Mouse (Mus musculus): Measurements from ENCODE around the gene Asb2. TPM values are rescaled to one million over a fixed set of nuclear protein-coding genes. Genes with fewer than 3 reads are reported as not detected.

Gene Asb2
- total RNA-seq, 2 experiments from 2014 or later = 0.10 TPM; not detected in 1

- ATAC-seq (replicated peaks; ENCODE audit: poor library complexity) = peak; percentile 90
Observed at GRCm38 (mm10) chr12:103325156-103325857, 30.5 kb downstream of the Asb2 start.

GRCm38 (mm10) chr12:103322801-103323200 lies 33.0 kb downstream of the Asb2 start:
- peak; percentile 60 for ATAC-seq (replicated peaks; ENCODE audit: poor library complexity)

DNA sequence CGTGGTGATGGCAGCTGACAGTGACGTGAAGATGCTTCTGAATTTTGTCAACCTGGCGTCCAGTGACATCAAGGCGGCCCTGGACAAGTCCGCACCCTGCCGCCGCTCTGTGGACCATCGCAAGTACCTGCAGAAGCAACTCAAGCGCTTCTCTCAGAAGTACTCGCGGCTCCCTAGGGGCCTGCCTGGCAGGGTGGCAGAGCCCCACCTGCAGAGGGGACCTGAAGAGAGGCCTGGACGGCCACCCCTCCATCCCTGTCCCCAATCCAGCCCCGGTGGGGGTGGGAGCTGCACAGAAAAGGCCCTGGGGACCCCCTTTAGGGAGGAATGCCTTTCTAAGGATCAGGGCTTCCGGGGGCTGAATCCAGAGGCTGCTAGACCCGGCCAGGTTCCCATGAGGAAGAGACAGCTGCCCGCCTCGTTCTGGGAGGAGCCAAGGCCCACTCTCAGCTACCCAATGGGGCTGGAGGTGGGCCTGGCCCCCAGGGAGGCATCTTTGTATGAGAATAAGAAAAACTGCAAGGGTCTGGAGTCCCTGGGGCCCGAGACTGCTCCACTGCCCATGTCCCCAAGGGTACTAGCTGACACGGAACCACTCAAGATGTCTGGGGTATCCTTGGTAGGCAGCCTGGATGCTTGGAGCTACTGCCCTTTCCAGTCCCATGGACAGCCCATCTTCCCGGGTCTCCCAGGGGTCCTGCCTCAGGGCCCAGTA lies 39.8 kb downstream of the Asb2 start:
- no peak for ATAC-seq (replicated peaks; ENCODE audit: poor library complexity)

- no peak for ATAC-seq (replicated peaks; ENCODE audit: poor library complexity)
Observed at GRCm38 (mm10) chr12:103314640-103315361, 41.0 kb downstream of the Asb2 start.

DNA sequence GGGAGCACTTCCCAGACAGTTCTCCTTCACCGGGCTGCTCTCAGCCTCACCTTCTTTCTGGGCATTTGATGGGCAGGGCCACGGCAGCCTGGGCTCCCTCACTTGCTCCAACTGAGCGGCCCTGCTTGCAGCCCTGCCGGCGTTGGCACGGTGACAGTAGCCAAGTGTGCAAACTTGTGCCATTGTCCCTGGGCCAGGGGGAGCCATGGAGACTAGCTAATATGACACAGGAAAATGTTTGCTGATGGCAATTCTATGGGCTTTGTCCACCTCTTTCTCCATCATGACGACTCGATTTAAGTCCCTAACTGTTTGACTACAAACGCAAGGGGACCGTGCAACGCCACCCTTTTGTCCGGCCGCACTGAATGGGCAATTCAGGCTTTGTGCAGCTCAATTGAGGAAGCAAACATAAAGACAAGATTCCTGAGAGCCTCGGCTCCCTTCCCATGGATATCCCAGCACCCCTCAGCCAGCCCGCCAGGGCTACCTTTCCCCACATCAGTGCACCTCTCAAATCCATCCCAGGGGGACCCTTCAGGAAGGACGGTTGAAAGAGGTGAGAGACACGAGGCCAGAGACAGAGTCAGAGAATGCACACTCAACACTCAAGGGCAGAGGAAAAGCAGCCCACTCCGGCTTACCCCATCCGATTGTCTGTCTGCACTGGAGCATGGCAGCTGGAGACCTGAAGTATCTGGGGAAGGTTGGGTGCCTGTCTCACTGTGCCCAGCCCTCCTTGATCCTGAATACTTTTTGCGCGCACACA lies 41.7 kb downstream of the Asb2 start:
- ATAC-seq (replicated peaks; ENCODE audit: poor library complexity) = no peak

DNA sequence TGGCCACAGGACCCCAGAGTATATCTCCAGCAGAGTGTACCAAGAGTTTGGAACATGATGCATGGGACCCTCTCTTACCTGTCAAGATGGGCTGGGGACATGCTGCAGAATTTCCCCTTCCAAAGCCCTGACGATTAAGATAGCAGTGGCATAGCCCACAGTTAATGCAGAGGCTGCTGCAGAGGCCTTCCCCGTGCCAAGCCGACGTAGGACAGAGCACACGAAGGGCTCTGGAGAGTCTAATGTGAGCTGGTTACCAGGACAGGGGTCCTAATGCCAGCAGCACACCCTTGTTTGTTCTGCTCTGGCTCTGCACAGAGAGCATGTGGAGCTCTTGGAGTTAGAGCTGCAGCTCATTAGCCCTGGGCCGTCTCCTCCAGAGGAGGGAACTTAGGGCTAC lies 42.5 kb downstream of the Asb2 start:
- no peak for ATAC-seq (replicated peaks; ENCODE audit: poor library complexity)

GRCm38 (mm10) chr12:103311921-103312320 lies 43.9 kb downstream of the Asb2 start:
- ATAC-seq (replicated peaks; ENCODE audit: poor library complexity) = 0 out of 2 replicates have a peak, but pooled peaks have one; percentile 45

DNA sequence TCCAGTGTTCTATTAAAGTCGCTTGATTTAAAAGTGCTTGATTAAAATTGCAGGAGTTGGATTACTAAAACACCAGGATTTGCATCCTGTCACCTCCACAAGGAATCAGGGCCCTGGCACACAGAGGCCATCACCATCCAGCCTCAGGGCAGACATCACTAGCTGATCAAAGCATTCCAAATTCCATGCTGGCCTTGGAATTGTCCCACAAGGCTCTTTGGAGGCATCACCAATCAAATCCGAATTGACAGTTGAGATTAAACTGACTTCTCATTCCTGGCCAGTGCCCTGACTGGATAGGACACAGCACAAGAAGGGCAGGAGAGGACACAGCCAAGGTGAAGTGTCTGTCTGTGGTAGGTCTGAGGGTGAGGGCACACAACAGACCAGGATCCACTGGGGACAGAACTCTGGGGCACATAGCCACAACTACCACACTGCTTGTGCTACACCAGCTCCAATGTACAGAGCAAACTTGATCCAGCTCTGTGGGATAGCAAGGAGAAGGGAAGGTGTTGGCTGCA lies 45.0 kb downstream of the Asb2 start, which contains the start of gene Fam181a:
TSS of gene Fam181a (plus strand) at position 232 of the 524 bp plus-strand sequence.
- ATAC-seq (replicated peaks; ENCODE audit: poor library complexity) = no peak

DNA sequence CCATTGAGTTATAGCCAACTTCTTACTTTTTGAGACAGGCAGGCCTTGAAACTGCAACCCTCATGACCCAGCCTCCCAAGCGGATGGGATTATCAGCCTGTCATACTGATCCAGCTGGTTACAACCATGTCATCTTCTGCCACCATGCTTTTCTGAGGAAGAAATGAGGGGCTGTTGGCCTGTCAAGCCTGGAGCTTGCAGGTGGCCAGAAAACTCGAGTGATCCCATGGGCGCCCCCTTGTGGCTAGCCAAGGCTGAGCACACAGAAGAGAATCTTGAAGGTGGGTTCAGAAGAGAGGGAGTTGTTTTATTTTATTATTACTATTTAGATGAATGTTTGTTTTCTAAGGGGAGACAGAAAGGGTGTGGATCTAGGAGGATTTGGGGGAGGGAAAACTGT lies 49.1 kb downstream of the Asb2 start:
- ATAC-seq (replicated peaks; ENCODE audit: poor library complexity) = peak; percentile 82

DNA sequence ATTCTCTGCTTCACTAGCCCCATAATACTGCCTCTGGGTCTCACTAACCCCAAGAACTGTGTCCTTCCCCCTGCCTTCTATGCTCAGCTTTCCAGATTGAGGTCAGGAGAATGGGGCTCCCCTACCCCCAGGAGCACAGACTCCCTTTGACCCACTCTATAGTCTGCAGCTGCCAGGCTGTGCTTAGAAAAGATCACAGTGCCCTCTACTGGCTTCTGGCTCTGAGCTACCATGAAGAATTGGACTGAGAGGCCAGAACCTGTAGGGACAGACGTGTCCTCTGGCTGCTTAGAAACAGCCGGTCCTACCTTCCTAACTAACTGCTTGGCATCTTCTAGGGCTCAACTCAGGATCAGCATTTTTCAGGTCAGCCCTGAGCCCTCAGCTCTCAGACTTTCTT lies 49.6 kb downstream of the Asb2 start:
- ATAC-seq (replicated peaks; ENCODE audit: poor library complexity) = no peak

DNA sequence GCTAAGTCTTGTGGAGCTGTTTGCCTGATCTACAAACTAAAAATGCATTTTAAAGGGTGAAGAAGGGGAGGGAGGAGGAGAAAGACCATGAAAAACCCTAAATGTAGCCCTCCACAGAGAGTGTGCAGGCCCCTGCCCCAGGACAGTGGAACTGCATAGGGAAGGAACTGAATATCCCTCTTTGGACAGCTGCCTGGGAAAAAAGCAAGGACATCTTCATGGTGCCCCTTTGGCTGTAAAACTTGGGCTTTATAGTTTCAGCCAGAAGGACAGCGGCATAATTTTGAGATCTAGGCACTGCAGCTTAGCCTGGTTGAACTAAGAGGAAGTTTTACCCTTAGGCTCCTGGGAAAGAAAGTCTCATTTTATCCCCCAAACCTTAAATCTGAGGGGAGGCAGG lies 52.8 kb downstream of the Asb2 start:
- no peak for ATAC-seq (replicated peaks; ENCODE audit: poor library complexity)

DNA sequence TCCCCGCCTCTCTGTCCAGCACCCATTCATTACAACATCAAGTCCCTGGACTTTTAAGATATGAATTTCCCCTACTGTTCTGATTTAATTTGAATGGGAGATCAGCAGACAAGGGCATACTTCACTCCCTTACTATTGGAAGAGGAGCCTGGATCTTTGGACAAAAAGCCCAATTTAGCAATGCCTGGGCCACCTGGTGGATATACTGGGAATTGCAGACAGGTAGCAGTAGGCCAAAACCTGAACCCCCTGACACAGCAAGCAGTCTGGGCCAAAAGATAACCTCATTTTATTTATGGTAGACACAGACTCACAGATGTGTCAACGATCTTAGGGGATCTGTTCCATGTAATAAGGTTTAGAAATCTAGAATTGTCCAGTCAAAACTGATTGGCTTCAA lies 54.2 kb downstream of the Asb2 start:
- ATAC-seq (replicated peaks; ENCODE audit: poor library complexity) = peak; percentile 57

DNA sequence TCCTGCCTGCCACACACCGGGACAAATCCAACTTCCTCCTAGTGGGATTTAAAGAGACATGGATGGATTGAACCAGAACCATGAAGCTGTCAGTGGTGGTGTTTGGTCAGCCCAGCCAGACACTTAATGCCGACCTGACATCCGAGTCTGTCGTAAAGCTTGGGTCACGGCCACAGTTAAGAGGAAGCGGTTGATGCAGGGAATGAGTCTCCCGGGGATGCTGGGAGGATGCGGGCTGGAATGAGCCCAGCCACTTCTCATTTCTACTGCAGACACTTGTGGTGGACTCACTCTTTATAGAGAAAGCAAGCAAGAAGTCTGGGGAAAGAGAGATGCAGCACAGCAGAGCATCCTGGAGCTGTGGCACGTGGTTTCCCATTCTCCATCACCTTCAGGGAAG lies 55.3 kb downstream of the Asb2 start:
- ATAC-seq (replicated peaks; ENCODE audit: poor library complexity) = peak; percentile 62

DNA sequence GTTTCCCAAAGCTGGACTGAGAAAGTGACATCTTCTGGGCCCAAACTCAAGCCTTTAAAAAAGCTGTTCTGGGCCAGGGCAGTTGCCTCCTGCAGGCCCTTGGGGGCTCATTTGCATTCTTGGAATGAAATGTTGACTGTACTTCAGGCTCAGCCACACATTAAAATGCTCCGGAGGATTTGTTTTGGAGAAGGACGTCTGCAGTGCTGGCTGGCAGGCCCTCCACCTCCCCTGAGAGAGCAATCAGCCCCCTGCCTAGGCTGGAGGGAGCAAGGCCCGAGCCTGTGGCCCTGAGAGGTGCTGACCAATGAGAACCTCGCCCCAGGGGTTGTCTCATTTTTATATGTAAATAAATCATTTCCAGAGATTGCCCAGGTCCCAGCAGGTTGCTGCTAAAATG lies 59.5 kb downstream of the Asb2 start:
- ATAC-seq (replicated peaks; ENCODE audit: poor library complexity) = no peak

GRCm38 (mm10) chr12:103292366-103292765 lies 63.4 kb downstream of the Asb2 start:
- no peak for ATAC-seq (replicated peaks; ENCODE audit: poor library complexity)

GRCm38 (mm10) chr12:103287276-103287675 lies 68.5 kb downstream of the Asb2 start:
- ATAC-seq (replicated peaks; ENCODE audit: poor library complexity) = no peak

DNA sequence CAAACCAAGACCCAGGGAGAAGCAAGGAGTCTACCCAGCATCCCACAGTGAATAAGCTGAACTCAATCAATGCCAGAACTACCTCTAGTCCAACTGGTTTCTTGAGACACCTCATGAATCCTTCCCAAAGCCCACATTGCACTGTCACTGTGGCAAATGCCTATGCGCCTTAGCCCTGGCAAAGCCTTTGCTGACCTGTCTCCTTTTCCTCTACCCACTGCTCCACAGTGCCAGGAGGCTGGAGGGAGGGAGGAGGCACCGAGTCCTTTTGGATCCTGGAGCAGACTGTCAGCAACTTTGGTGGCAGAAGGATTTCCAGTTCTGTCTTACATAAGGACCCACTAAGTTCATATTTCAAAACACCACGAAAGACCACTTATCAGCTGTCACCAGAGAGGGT lies 72.4 kb downstream of the Asb2 start:
- ATAC-seq (replicated peaks; ENCODE audit: poor library complexity) = no peak

GRCm38 (mm10) chr12:103282936-103283335 lies 72.9 kb downstream of the Asb2 start:
- ATAC-seq (replicated peaks; ENCODE audit: poor library complexity) = no peak

- ATAC-seq (replicated peaks; ENCODE audit: poor library complexity) = no peak
Observed at GRCm38 (mm10) chr12:103281912-103282311, 73.9 kb downstream of the Asb2 start.

GRCm38 (mm10) chr12:103281491-103281890 lies 74.3 kb downstream of the Asb2 start:
- no peak for ATAC-seq (replicated peaks; ENCODE audit: poor library complexity)

GRCm38 (mm10) chr12:103276422-103276821 lies 79.4 kb downstream of the Asb2 start:
- ATAC-seq (replicated peaks; ENCODE audit: poor library complexity) = no peak
